In the genomic region with DNA sequence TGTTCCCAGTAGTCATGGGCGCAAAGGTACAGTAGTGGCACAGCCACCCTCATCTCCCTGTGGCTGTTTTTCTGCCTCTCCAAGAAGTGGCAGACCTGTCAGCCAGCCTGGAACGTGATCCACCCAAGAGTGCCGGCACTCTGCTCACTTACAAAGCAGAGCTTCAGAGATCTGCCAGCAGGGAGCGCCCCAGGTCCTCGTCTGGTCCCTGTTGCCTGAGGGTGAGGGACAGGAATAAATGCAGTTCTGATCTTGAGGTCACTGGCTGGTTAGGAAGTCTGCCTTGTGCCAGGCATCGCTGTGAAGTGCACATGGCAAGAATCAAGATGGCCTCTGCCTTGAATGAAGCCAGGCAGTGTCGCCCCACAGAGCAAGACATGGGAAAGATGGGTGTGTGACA, we compare ENCODE assay signal across 10 mouse cellular contexts. TPM values are rescaled to one million over a fixed set of nuclear protein-coding genes. Genes with fewer than 3 reads are reported as not detected.
DNase-seq lines count a peak whose midpoint lies in the region; ATAC-seq and TF ChIP-seq lines count a peak whose summit lies in the region.
"Had no signal": no experiment of that assay in that cellular context is flagged by ENCODE, and none has a peak within 500 bp of the region (broad histone marks: within the 10 kb centered on the region; RNA-seq: fewer than 3 reads in every experiment).

No protein-coding gene starts in this region.

- H3K4me2 ChIP-seq in midbrain, embryonic 16.5 days (ENCODE audit: low read length), result no peak overlapping the region
- no peak overlapping the region for H3K4me2 ChIP-seq in hindbrain, embryonic 16.5 days (ENCODE audit: low read length)
- H3K4me2 ChIP-seq: embryonic facial prominence, embryonic 15.5 days; liver, embryonic 15.5 days had no signal

- no peak overlapping the region for H3K4me3 ChIP-seq in midbrain, embryonic 10.5 days
- no peak overlapping the region for H3K4me3 ChIP-seq in midbrain, embryonic 16.5 days (ENCODE audit: low read depth, low read length)
- no peak overlapping the region for H3K4me3 ChIP-seq in hindbrain, embryonic 16.5 days (ENCODE audit: low read length)
- no peak overlapping the region for H3K4me3 ChIP-seq in liver, adult 2 months (ENCODE audit: insufficient read depth, low read depth, low read length)
- H3K4me3 ChIP-seq: embryonic facial prominence, embryonic 15.5 days; liver, embryonic 15.5 days had no signal

- H3K27me3 ChIP-seq in midbrain, embryonic 10.5 days (ENCODE audit: low read depth, poor library complexity, severe bottlenecking), result no peaks in the 10 kb centered on the region
- H3K27me3 ChIP-seq in midbrain, embryonic 16.5 days (ENCODE audit: control insufficient read depth, insufficient read depth, low read depth, low read length), result no peaks in the 10 kb centered on the region
- no peaks in the 10 kb centered on the region for H3K27me3 ChIP-seq in hindbrain, embryonic 16.5 days (replicated peaks; ENCODE audit: control insufficient read depth, insufficient read depth, low read length)
- H3K27me3 ChIP-seq in liver, adult 2 months (ENCODE audit: control insufficient read depth, insufficient read depth, low read length), result no peaks in the 10 kb centered on the region
- H3K27me3 ChIP-seq: embryonic facial prominence, embryonic 15.5 days; liver, embryonic 15.5 days had no signal

- no peaks in the 10 kb centered on the region for H3K9me3 ChIP-seq in midbrain, embryonic 10.5 days (replicated peaks)
- no peaks in the 10 kb centered on the region for H3K9me3 ChIP-seq in midbrain, embryonic 16.5 days (replicated peaks; ENCODE audit: control insufficient read depth, low read length, poor library complexity, severe bottlenecking)
- no peaks in the 10 kb centered on the region for H3K9me3 ChIP-seq in hindbrain, embryonic 16.5 days (ENCODE audit: control insufficient read depth, low read length)
- H3K9me3 ChIP-seq: embryonic facial prominence, embryonic 15.5 days; liver, embryonic 15.5 days had no signal

- peak; percentile 40 for DNase-seq in midbrain, embryonic 10.5 days (ENCODE audit: low spot score)
- peak; percentile 50 for DNase-seq in adipocyte (ENCODE audit: low spot score)
- peak; percentile 57 to 74 for DNase-seq in cerebellum, postnatal 4 days (ENCODE audit: low spot score in 2 of 2)
- DNase-seq in liver, adult 2 months (ENCODE audit: extremely low read depth, low read depth, low spot score), result no peak
- DNase-seq in right cerebral cortex, postnatal 14 days, result peak; percentile 75
- DNase-seq in Muller cell, postnatal 12 days (ENCODE audit: inconsistent ontology term), result no peak

- H3K36me3 ChIP-seq in midbrain, embryonic 10.5 days, result peaks cover 21% of the 10 kb centered on the region
- no peaks in the 10 kb centered on the region; the same call in 1 of the 2 replicates for H3K36me3 ChIP-seq in midbrain, embryonic 16.5 days (ENCODE audit: control insufficient read depth, insufficient read depth, low read length)
- no peaks in the 10 kb centered on the region for H3K36me3 ChIP-seq in hindbrain, embryonic 16.5 days (ENCODE audit: control insufficient read depth, insufficient read depth, low read length)
- no peaks in the 10 kb centered on the region for H3K36me3 ChIP-seq in liver, adult 2 months (ENCODE audit: control insufficient read depth, insufficient read depth, low read length)

- H3K27ac ChIP-seq in midbrain, embryonic 10.5 days (replicated peaks), result no peak overlapping the region
- H3K27ac ChIP-seq in midbrain, embryonic 16.5 days (ENCODE audit: low read length), result no peak overlapping the region
- H3K27ac ChIP-seq in hindbrain, embryonic 16.5 days (ENCODE audit: low read depth, low read length), result no peak overlapping the region
- no peak overlapping the region for H3K27ac ChIP-seq in liver, adult 2 months (replicated peaks; ENCODE audit: insufficient read depth, low read depth, low read length)
- H3K27ac ChIP-seq: embryonic facial prominence, embryonic 15.5 days; liver, embryonic 15.5 days had no signal

- H3K4me1 ChIP-seq in midbrain, embryonic 10.5 days, result peaks cover under 1% of the 10 kb centered on the region; the same call in 1 of the 2 replicates
- H3K4me1 ChIP-seq in midbrain, embryonic 16.5 days (ENCODE audit: control insufficient read depth, insufficient read depth, low read length), result 0 out of 2 replicates have a peak, but pooled peaks cover under 1% of the 10 kb centered on the region
- no peaks in the 10 kb centered on the region for H3K4me1 ChIP-seq in hindbrain, embryonic 16.5 days (ENCODE audit: control insufficient read depth, insufficient read depth, low read depth, low read length)
- H3K4me1 ChIP-seq in liver, adult 2 months (ENCODE audit: control insufficient read depth, insufficient read depth, low read length), result no peaks in the 10 kb centered on the region
- H3K4me1 ChIP-seq: liver, embryonic 15.5 days had no signal

- no peak overlapping the region for H3K9ac ChIP-seq in midbrain, embryonic 16.5 days (ENCODE audit: low read depth, low read length)
- H3K9ac ChIP-seq in hindbrain, embryonic 16.5 days (ENCODE audit: low read depth, low read length), result no peak overlapping the region
- H3K9ac ChIP-seq in liver, adult 2 months (ENCODE audit: low read depth, low read length), result no peak overlapping the region
- H3K9ac ChIP-seq: embryonic facial prominence, embryonic 15.5 days; liver, embryonic 15.5 days had no signal

- TF ChIP-seq POLR2A in liver, adult 2 months (IDR thresholded peaks at IDR 0.05; ENCODE audit: extremely low read depth, insufficient read depth, low read length), result no peak

- ATAC-seq in midbrain, embryonic 16.5 days, result no peak
- peak; percentile 40; the same call in 1 of the 2 replicates for ATAC-seq in hindbrain, embryonic 16.5 days

- H3K79me2 ChIP-seq in liver, adult 2 months (ENCODE audit: control insufficient read depth, insufficient read depth, low read length), result no peaks in the 10 kb centered on the region

- 65% methylated on average over 7 of the region's 7 CpGs for WGBS in midbrain, embryonic 10.5 days
- 54% methylated on average over 7 of the region's 7 CpGs for WGBS in midbrain, embryonic 16.5 days
- WGBS in hindbrain, embryonic 16.5 days, result 55% methylated on average over 7 of the region's 7 CpGs
- WGBS in liver, adult 2 months, result 80% methylated on average over 7 of the region's 7 CpGs

- peak; percentile 55 for TF ChIP-seq CTCF in liver, adult 2 months (IDR thresholded peaks at IDR 0.05; ENCODE audit: low read depth, low read length)

RNA-seq across cellular contexts. Expression of a gene that starts 11.4 kb away (rescaled TPM):
- 0.09 and 0.19 TPM in 2 replicates for polyA plus RNA-seq in midbrain, embryonic 10.5 days (2016; fragmentation: Nextera tagmentation; extraction: Ambion mirVana)
- polyA plus RNA-seq in midbrain, embryonic 16.5 days (2015; fragmentation: Nextera tagmentation; extraction: Ambion mirVana), result 1.3 and 1.5 TPM in 2 replicates
- polyA plus RNA-seq in hindbrain, embryonic 16.5 days (2015; fragmentation: Nextera tagmentation; extraction: Ambion mirVana), result 1.1 and 1.5 TPM in 2 replicates
- 0.34 and 0.65 TPM in 2 replicates for total RNA-seq in liver, adult 2 months (2014; rRNA removed)
- 0.22 and 0.23 TPM in 2 replicates for polyA plus RNA-seq in liver, adult 2 months (2012; rRNA removed)

Comparison
In these comparisons a context has a peak if more than half of its experiments do, and no peak if none do; other contexts are left out.
1. DNase-seq: peak in midbrain, embryonic 10.5 days (single experiment), adipocyte (single experiment), cerebellum, postnatal 4 days (2 of 2) and right cerebral cortex, postnatal 14 days (single experiment); none in liver, adult 2 months (single experiment) and Muller cell, postnatal 12 days (single experiment).